Mouse (Mus musculus): Measurements from ENCODE around the gene Atp8b3.

The Atp8b3 gene

DNA sequence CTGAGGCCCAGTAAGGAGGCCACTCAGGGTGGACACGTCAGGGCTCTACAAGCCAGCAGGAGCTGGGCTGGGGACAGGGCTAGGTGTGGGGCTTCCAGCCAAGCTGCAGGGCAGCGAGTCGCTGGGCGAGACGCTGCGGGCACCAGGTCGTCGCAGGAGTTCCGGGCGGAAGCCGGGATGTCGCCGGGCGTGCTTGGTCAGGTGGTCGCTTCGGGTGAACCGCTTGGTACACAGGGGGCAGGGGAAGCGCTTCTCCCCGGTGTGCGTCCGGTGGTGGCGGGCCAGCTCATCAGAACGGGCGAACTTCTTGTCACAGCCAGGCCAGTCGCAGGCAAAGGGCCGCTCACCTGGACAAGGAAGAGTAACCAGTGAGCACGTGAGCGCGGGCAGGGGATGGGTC is 30.0 kb upstream of the Atp8b3 start:
- DNase-seq (ENCODE audit: low read depth) = no peak

DNA sequence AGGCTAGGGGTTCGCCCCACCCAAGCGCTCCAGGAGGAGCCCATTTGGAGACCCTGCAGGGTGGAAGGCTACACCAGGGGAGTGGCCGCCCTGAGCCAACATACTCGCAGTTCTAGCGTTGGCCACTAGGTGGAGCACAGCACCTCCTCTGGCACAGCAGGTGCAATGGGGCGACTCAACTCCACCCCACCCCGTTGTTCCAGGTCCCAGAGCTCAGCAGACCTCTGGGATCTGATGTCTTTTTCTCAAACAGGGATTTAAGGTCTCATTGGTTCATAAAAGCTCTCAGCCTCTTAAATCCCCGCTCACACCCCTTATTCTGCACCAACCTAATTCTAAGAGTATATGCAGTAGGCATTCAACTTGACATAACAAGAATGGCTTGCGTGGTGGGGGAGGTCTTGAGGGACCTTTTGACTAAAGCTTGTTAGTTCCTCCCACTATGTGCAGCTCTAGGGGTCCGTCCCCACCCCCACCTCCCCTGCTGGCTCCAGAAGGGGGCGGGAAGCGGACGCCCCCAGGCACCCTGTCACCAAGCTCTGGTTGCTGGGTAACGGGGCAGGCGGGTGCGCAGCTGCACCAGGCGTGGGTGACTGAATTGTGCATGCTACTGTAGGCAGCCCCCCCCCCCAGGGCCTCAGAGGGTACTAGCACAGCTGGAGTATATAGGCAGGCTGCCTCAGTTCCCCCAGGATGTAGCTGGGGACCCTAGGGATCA is 27.6 kb upstream of the Atp8b3 start:
- peak; percentile 73 for DNase-seq (ENCODE audit: low read depth)

DNA sequence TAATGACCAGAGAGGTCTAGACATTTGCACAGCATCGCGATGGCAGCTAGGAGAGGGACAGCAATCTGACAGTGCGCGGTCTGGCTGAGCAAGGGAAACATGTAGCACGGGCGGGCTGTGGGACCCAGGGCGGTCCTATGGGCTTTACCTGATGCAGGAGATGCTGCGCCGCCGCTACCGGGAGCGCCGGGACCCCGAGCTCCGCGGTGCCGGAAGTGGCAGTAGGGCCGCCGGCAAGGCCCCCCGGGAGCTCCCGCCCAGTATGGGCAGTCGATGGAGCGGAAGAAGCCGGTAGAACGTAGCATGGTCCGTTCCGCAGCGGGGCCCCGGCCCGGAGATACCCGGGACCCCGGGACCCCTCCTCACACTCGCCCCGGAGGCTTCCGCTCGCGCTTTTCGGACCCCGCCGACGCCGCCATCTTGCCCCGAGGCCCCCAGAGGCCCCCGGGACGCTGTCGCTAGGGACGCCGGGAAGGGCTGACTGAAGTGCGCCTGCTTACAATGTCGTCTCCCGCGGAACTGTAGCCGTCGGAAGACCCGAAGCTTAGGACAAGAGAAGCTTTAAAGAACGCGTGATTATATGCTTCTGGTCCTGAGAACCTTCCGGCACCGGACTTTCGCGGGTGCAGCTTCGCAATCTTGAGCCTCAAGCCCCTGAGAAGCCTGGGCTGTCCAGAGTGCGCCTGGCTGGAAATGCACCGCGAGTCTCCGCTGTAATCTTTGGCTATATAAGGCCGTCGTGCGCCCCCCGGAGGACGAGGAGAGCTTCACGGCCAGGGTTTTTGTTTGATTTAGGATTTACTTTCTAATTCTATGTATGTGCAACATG is 22.4 kb upstream of the Atp8b3 start, which contains the start of gene Rexo1:
TSS of gene Rexo1 (minus strand) at position 445 of the 829 bp plus-strand sequence.
- peak; percentile 96 for DNase-seq (ENCODE audit: low read depth)

DNA sequence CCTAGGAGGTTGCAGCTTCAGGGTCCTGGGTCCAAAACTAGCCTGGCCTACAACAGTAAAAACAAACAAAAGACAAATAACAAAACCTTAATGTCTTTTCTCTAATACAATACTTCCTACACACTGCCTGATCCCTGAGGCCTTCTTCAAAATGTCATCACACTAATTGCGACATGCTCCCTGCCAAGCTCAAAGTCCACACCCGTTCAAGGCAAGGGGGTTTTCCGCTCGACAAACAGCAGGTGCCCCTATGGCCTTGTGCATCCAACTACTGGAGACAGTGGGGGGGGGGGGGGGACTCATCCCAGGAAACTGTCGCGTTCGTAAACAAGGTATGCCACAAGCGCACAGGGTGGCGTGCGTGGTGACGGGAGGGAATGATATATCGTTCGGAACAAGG is 21.7 kb upstream of the Atp8b3 start:
- peak; percentile 49 for DNase-seq (ENCODE audit: low read depth)

DNA sequence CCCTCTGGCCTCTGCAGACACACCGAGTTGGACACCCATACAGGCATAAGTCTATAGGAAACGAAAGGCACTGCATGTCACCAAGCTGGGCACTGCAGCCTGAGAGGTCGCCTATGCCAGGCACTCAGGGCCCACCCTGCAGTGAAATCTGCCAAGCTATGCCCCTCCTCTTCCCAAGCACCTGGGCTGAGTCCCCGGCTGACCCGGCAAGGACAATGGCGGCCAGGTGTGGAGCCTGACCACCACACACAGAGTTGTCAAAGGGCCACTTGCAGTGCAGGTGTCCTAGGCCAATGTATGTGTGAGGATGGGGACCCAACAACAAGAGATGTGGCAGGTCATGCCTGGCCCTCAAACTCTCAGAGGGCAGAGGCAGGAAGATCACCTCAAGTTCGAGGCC is 20.5 kb upstream of the Atp8b3 start:
- no peak for DNase-seq (ENCODE audit: low read depth)

DNA sequence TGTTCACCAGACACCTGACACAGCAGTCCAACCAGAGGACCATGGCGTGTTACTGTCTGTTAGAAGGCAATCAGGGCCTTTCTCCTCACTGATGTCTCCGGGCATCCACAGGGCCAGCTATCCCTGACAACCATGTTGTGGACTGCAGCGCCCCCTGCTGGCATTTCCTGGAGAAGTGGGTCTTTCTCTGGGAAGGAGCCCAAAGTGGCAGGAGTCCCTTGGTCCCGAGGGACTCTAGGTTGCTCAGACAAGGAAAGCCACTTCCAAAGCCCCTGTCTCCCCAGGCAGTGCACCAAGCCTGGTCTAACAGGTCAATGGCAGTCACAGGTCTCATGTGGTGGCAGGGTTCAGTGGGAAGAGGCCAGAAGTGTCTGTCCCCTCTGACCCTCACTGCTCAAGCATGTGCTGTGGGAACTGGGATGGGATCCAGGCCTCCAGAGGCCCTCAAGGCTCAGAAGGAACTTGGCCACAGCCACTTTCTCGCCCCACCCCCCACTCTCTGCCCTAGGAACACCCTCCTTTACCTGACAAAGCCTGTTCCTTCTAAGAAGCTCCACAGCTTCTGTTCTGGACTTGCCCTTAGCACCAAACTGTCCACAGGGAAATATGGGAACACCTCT is 18.5 kb upstream of the Atp8b3 start:
- DNase-seq (ENCODE audit: low read depth) = peak; percentile 63

DNA sequence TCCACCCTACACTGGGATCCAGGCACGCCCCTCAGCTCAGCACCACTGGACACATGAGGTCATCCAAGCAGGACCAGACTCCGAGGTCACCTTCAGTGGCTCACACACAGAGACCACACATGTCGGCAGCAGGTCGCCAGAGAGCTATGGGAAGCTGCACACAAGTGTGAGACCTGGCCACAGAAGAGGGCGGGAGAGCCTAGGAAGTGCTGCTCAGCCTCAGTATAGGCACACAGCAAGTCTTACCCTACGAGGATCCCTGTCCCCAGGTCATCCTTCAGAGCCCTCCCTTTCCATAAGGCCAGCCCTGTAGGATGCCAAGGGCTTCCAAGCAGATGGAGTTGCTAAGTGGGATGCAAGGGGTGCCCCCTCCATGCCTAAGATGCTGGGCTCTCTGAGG is 15.1 kb upstream of the Atp8b3 start:
- no peak for DNase-seq (ENCODE audit: low read depth)

DNA sequence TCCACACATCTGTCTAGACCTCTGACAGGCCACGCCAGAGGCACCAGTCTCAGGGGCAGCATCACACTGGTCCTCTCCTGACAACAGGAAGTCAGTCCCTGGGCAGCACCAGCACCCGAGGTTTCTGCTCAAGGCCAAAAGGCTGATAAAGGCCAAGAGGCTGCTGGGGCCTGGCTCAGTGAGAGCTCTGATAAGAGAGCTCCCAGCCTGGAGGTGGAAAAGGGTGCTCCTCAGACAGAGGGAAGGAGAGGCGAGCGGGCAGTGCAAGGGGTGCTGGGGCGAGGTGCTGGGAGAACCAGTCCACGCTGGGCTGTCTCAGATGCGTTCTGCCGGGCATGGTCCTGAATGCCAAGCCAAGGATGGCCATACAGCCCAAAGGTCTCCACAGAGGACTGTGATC is 14.7 kb upstream of the Atp8b3 start:
- DNase-seq (ENCODE audit: low read depth) = peak; percentile 36

DNA sequence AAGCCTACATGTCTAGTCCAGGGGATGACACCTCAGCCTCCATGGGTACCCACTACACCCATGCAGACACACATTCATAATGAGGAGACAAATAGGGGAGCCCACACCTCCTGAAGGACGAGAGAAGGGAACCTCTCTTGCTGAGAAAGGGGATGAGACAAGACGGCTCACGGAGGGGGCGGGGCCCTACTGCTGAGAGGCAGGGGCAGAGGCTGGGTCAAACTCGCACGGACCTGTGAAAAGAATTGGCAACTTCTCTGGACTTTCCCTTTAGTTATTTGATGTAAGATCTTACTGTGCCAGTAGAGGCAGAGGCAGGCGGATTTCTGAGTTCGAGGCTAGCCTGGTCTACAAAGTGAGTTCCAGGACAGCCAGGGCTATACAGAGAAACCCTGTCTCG is 13.4 kb upstream of the Atp8b3 start:
- DNase-seq (ENCODE audit: low read depth) = no peak

DNA sequence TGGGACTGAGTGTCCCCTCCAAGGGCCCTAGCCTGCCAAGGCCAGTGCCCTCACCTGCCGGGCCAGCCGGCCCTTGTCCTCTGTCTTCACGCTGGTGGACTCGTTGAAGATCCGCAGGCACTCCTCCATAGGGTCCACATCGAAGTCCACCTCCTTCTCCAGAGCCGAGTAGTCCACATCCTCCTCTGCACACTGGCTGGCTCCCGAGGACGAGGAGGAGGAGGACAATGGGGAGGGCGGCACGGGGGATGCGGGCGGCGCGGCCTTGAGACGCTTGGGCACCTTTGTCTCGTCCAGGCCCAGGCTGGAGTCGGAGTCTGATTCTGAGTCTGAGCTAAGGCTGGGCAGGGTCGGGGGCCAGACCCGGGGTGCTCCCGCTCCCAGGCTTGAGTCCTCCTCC is 10.4 kb upstream of the Atp8b3 start:
- DNase-seq (ENCODE audit: low read depth) = no peak

DNA sequence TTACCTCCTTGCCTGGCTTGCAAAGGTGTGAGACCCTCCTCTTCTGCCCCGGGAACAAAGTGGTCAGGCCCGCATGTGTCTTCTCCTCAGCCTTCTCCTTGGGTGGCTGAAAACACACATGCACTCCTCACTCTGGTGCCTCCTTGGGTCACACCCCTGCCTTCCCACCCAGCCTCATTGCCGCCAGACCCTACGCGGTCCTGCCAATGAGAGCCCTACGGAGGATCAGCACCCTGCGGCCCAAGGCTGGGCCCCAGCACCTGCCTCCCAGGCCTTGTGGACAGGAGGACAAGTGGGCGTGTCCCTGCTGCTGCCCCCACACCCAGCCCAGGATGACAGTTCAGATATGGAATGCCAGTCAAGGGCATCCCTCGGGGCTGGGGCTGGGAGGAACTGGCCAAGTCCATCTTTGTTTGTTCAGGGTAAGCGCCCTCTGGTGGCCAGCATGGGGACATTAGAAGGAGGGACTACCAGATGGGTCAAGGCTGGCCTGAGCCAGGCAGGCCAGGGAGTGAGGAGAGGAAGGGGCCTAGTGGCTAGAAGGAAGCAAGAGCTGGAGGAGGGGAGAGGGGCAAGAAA is 9.6 kb upstream of the Atp8b3 start:
- peak; percentile 65 for DNase-seq (ENCODE audit: low read depth)

DNA sequence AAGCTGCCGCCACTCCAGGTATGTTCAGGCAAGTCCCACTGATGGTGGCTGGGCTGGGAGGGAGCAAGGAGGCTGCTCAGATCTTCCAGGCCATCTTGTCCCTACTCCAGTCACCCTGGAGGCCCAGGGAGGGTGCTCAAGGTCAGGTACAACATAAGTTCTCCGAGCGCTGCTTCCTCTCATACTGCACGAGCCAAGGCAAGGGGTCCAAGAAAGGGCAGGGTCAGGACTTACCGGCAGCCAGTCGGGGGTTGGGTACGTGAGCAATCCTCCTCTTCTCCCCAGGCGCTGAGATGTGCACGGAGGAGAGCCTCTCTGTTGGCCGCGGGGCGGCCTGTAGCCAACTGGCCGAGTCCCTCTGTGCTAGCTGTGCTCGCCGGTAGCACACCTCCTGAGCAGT is 8.6 kb upstream of the Atp8b3 start:
- DNase-seq (ENCODE audit: low read depth) = no peak

DNA sequence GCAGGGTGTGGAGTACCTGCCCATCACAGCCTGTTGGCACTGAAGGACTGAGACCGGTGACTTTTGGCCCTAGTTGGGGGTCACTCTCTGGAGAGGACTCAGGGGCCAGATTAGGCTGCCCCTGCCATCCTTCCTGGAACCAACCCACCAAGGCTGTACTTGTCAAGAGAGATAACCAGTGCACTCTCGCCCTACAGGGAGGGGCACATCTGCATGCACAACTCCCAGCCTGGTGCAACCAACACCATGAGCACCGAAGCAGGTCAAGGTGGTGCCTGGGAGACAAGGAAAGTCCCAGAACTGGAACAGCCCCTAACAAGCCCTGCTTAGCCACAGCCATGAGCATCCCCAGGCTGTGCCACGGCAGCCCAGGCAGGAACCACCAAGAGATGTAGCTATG is 8.0 kb upstream of the Atp8b3 start:
- no peak for DNase-seq (ENCODE audit: low read depth)

DNA sequence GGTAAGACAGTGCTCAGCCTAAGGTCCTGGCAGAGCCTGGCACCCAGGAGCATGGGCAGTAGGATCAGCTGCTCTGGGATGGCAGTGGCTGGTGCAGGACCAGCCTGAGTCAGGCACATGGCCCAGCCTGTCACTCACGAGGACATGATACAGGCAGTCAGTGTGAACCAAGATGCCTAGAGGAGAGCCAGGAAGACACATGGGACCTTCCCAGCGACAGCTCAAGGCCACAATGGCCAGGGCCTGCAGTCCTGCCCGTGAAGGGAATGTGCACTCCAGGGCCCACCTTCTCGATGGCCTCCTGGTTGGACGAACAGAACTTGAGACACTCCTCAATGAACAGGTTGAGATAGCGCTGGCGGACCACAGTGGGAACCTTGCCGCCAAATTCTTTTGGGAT is 6.7 kb upstream of the Atp8b3 start:
- no peak for DNase-seq (ENCODE audit: low read depth)

DNA sequence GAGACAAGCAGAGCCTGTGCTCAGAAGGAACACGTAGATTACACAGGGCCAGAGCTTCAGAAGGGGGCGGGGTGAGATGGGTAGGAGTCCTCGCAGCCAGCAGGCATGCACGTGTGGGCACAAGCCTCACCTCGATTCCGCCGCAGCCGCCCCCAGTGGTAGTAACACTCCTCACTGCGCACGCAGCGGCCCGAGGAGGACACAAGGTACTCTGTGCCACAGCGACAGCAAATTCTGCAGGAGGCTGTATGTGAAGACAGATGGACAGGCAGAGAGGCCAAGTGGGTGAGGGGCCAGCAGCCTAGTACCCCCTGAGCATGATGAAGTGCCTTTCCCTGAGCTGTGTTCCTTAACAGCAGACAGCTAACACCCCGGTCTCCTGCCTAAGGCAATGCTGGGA is 4.9 kb upstream of the Atp8b3 start:
- no peak for DNase-seq (ENCODE audit: low read depth)

DNA sequence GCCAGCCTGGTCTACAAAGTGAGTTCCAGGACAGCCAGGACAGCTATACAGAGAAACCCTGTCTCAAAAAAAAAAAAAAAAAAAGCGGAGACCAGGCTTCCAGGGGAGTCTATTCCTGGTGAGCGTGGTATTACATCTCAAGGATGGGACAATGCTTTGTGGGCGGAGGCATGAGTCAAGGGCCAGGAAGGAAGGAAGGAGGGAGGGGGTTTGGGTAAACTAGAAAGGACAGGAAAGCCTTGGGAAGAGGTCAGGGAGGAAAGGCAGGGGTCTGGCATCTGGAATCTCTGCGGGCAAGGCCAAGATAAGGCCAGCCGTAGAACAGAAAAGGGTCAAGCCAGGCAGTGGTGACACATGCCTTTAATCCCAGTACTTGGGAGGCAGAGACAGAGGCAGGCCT is 569 bp upstream of the Atp8b3 start:
- peak; percentile 80 for DNase-seq (ENCODE audit: low read depth)

DNA sequence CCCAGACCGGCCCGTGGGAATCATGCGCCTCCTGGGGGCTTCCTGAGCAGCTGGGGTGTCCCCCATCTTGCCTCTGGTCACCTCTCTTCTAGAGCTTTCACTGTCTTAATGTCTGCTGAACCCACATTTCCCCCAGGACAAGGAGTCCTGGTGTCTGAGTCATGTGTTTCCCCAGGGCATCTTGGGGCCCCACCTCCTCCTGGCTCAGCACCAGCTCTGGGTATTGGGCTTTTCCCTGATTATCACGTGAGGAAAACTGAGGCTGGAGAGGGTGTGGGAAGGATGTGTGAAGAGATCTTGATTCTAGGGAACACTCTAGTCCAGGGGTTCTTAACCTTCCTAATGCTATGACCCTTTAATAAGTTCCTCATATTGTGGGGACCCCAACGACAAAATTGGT is 744 bp downstream of the Atp8b3 start:
- peak; percentile 46 for DNase-seq (ENCODE audit: low read depth)

DNA sequence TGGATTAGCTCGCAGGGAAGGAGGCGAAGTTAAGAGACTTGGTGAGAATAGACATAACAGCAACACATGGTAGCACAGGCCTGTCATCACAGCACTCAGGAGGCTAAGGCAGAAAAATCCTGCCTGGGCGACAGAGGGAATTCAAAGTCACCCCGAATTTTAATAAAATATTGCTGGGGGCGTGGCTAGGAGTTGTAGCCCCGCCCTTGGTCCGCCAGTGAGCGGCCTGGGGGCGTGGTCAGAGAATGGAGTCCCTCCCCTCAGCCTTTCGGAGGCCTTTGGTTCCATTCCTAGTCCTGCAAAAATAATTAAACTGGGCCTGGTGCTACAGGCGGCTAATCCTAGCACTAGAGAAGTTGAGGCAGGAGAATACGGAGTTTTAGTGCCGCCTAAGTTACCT is 3.2 kb downstream of the Atp8b3 start:
- no peak for DNase-seq (ENCODE audit: low read depth)

DNA sequence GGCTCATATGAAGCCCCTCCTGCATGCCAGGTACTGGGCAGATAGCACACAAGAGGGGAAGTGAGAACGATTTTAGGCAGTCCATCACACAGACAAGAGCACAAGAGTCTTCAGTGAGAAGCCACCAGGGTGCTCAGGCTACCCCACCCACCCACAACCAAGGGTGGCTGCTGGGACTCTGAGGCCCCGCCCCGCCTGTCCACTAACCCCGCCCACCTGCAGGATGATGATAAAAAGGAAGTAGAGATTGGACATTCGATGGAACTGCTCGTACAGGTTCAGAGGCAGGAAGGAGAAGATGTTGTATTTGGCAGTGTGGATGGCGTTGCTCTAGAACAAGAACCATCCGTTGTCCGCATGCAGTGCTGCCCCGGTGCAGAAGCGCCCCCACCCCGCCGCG is 3.9 kb downstream of the Atp8b3 start:
- no peak for DNase-seq (ENCODE audit: low read depth)

DNA sequence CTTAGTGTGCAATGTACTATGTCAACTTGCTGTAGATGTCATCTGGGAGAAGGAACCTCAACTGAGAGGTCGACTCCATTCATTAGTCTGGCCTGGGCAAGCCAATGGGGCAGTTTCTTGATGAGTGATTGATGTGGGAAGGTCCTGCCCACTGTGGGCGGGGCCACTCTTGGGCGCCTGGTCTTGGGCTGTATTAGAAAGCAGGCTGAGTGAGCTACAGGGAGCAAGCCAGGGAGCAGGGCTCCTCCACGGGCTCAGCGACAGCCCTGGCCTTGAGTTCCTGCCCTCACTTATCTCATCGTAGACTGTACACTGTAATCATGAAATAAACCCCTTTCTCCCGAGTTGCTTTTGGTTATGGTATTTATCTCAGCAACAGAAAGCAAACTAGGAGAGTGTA is 5.2 kb downstream of the Atp8b3 start:
- peak; percentile 66 for DNase-seq (ENCODE audit: low read depth)

DNA sequence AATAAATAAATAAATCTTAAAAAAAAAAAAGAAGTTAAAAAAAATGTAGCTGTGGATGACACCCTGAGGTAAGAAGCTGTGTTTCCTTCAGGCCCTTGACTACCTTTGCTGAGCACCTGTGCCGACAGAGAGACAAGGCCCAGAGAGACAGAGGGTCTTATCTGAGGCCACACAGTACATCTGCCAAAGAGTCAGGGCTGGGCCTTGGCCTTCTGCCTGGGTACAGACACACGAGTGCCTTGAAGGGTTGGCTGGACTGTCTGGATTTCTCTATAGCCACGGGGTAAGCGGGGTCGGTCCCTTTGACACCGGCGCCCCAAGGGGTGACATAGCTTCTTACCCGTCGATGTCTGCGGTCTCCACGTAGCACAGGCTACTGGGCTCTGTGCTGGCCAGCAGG is 6.1 kb downstream of the Atp8b3 start:
- DNase-seq (ENCODE audit: low read depth) = no peak

DNA sequence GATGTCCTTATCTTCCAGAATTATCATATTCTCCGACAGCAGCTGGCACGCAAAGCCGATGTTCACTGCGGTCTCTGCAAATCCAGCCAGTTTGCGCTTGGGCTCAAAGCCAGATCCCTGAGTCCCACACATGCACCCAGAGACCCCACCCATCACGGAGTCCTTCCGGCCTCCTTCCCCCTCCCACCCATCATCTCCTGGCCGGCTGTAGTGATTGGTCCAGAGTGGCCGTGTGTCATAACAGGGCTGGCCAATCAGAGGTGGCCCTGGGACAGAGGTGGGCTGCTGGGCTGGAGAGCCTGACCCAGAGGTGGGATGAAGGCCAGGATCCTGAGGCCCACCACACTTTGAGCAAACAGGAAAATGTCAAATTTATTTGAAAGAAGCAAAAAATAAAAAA is 12.8 kb downstream of the Atp8b3 start:
- DNase-seq (ENCODE audit: low read depth) = no peak

DNA sequence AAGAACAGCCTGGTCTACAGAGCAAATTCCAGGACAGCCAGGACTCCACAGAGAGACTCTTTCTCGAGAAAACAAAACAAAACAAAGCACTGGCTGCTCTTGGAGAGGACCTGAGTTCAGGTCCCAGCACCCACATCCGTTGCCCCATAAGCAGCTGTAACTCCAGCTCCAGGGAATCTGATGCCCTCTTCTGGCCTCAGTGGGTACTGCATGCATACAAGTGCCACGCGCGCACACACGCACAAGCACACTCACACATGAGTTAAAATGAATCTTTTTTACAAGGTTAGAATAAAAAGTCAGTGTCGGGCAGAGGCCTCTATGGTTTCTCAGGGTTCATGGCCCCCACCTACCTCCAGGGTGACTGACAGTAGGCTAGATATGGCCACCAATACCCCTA is 15.6 kb downstream of the Atp8b3 start:
- DNase-seq (ENCODE audit: low read depth) = peak; percentile 29

Data from 416B (cell line).